Mouse (Mus musculus) spleen, adult 2 months (tissue): ENCODE measurements around the gene Cbx1. TPM values are rescaled to one million over a fixed set of nuclear protein-coding genes. Genes with fewer than 3 reads are reported as not detected.
"Not testable (repeated sequence)": the region's sequence is repeated elsewhere in the genome, so short reads cannot be mapped to it uniquely, and the experiment has no call there.

Source experiments
- DNase-seq, 2 experiments: peaks; one replicate each; pipeline versions ENCODE4 v3.0.0 to v3.0.0-alpha.2; 2012 to 2021; ENCODE audit warnings: low spot score in 2 of 2, low read depth in 1 of 2
- H3K27ac ChIP-seq: fragments of 200-500 bp; 2 replicates; pipeline ENCODE4 v1.5.1; 2012; ENCODE audit warnings: low read length, inconsistent platforms; ENCODE audit not compliant: insufficient read depth
- H3K27me3 ChIP-seq: fragments of 200-500 bp; 2 replicates; pipeline ENCODE4 v1.6.1; 2012; ENCODE audit warnings: mild to moderate bottlenecking, moderate library complexity, low read length, inconsistent platforms; ENCODE audit not compliant: control insufficient read depth, insufficient read depth
- H3K36me3 ChIP-seq: fragments of 200-500 bp; 2 replicates; pipeline ENCODE4 v1.6.1; 2012; ENCODE audit warnings: mild to moderate bottlenecking, low read length, inconsistent platforms; ENCODE audit not compliant: control insufficient read depth, insufficient read depth
- H3K4me1 ChIP-seq: fragments of 200-500 bp; 2 replicates; pipeline ENCODE4 v1.6.1; 2011; ENCODE audit warnings: inconsistent platforms; ENCODE audit not compliant: control insufficient read depth, insufficient read depth, insufficient read length
- H3K4me3 ChIP-seq: fragments of 200-500 bp; 2 replicates; pipeline ENCODE4 v1.5.1; 2011; ENCODE audit warnings: mild to moderate bottlenecking, inconsistent platforms; ENCODE audit not compliant: insufficient read depth, insufficient read length; ENCODE audit errors: extremely low read depth
- CTCF ChIP-seq: fragments of 200-500 bp; IDR thresholded peaks from 2 replicates; pipeline ENCODE4 v1.5.1; 2011; ENCODE audit warnings: mild to moderate bottlenecking, inconsistent platforms; ENCODE audit not compliant: insufficient read depth, insufficient read length, insufficient replicate concordance; ENCODE audit errors: extremely low read depth
- POLR2A ChIP-seq: fragments of 200-500 bp; IDR thresholded peaks from 2 replicates; pipeline ENCODE4 v1.6.1; 2011; ENCODE audit warnings: low read depth, low read length, inconsistent platforms
- WGBS: fragments of 180-500 bp; shearing (Covaris S2); methylation state at CpG from one replicate; pipeline ENCODE4 v1.1.7; 2018; 5-methylcytosine and 5-hydroxymethylcytosine counted together
- polyA plus RNA-seq: library from polyadenylated mRNA; depleted of rRNA; stranded (reverse); fragments of >200 nt; gene quantifications from 2 replicates; pipeline ENCODE4 v1.2.3, GENCODE M21; 2012

The Cbx1 gene
- polyA plus RNA-seq, 1 experiment = 13.9 TPM

DNA sequence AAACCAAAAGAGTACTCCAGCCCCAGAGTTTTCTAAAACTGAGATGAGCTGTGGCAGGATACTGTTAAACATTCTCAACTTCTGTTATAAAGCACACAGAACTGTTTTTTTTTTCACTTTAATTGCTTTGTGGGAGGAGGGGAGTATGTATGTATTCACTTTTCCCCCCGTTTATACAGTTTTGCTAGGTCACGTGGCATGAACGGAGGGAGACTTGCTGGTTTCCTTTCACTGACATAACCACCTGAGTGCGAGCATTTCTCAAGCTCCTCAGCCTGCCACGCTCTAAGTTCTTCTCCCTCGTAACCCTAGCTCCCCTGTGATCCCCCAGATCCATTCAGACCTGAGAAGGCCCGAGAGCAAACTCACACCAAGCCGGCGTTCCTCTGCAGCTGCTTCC lies 16.5 kb upstream of the Cbx1 start:
- Histone ChIP-seq H3K4me1 (peaks cover 16% of the 10 kb centered on the region; the same call in 1 of the 2 replicates), H3K4me3 (no peak overlapping the region), H3K27ac (no peak overlapping the region), H3K36me3 (peaks cover 39% of the 10 kb centered on the region), H3K27me3 (no peaks in the 10 kb centered on the region)
- WGBS = 93% methylated on average over 9 of the region's 9 CpGs
- no peak for TF ChIP-seq POLR2A
- TF ChIP-seq CTCF = no peak
- no peak for DNase-seq

DNA sequence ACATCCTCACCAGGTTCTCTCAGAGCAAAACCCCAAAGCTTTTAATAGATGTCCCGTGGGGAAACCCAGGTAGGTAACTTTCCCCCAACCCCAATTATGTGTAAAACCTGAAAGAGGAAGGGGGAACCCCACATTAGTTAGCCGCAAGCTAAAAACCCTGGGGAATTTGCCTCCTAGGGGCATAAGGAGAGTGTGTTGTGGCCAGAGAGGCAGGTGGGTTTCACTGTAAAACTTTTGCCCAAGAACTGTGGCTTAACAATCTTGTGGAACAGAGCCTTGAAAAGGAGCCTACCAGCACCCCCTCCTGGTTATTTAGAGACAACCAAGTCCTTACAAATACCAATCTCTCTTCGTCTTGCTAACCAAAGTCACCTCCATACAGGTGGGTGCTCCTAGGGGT lies 14.4 kb upstream of the Cbx1 start:
- Histone ChIP-seq H3K27me3 (no peaks in the 10 kb centered on the region), H3K4me3 (no peak overlapping the region), H3K27ac (peak overlapping the region; percentile 30; the same call in 1 of the 2 replicates), H3K4me1 (peaks cover 16% of the 10 kb centered on the region; the same call in 1 of the 2 replicates), H3K36me3 (peaks cover 26% of the 10 kb centered on the region)
- 40% methylated on average over 3 of the region's 3 CpGs for WGBS
- TF ChIP-seq POLR2A = no peak
- TF ChIP-seq CTCF = no peak
- DNase-seq = peak; percentile 30 to 42

DNA sequence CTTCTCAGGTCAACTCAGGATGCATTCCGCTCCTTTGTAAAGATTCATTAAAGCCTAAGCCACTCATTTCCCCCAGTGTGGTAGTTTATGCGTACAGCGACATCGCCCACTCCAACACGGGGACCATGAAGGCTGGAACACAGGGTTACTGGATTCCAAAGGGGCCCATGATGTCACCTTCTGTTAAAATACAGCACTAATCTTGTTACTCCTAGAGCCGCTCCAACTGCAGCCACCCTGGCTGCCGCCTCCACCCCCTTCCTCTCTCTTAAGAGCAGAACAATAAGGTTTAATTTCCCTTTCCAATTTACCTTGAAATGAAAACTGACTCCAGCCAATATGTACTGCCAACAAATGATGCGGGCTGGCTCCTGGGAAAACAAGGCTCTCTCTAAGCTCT lies 13.9 kb upstream of the Cbx1 start:
- Histone ChIP-seq H3K4me3 (no peak overlapping the region), H3K36me3 (peaks cover 25% of the 10 kb centered on the region), H3K27ac (peak overlapping the region; percentile 30; the same call in 1 of the 2 replicates), H3K4me1 (peaks cover 16% of the 10 kb centered on the region; the same call in 1 of the 2 replicates), H3K27me3 (no peaks in the 10 kb centered on the region)
- no peak for DNase-seq
- no peak for TF ChIP-seq CTCF
- 84% methylated on average over 8 of the region's 8 CpGs for WGBS

DNA sequence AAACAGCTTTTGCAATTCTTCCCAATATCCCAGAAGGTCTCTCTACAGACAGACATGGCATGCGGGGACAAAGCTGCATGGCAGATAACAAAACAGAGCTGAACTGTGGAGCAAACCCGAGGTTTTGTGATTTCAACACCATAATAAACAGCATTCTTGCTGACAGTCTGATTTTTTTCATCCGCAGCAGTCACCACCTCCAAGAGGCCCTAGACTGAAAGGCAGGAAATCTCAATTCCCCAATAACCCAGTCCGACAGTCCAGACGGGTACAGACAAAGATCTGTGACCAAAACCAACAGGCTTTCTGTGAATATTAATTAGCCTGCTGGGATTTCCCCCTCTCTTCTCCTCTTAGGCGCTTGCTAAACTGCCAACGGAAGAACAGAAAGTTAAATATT lies 13.3 kb upstream of the Cbx1 start:
- H3K4me3 ChIP-seq = no peak overlapping the region
- H3K27me3 ChIP-seq = no peaks in the 10 kb centered on the region
- WGBS = 46% methylated on average over 7 of the region's 7 CpGs
- peaks cover 19% of the 10 kb centered on the region for H3K36me3 ChIP-seq
- no peak for TF ChIP-seq POLR2A
- TF ChIP-seq CTCF = no peak
- DNase-seq = no peak
- H3K4me1 ChIP-seq = peaks cover 16% of the 10 kb centered on the region; the same call in 1 of the 2 replicates
- H3K27ac ChIP-seq = 0 out of 2 replicates have a peak overlapping the region, but pooled peaks have one; percentile 12

DNA sequence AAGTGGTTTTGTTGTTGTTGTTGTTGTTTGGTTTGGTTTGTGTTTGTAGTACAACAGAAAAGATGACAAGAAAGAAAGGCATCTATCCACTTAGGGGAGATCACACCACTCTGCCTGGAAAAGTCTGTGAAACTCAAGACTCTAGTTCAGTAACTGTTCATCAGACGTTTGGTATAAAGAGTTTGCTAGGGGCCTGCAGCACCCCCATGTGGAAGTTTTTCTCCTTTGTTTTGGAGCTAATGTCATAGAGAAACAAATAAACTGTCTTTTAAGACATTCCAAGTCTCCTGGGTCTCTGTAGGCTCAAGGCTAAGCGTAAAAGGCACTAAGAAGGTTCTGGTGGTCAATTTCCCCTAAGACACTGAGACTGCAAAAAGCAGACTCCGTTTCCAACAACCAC lies 12.9 kb upstream of the Cbx1 start:
- TF ChIP-seq CTCF (no peak), POLR2A (no peak)
- H3K27me3 ChIP-seq = no peaks in the 10 kb centered on the region
- no peak overlapping the region for H3K27ac ChIP-seq
- H3K36me3 ChIP-seq = peaks cover 16% of the 10 kb centered on the region
- peaks cover 16% of the 10 kb centered on the region; the same call in 1 of the 2 replicates for H3K4me1 ChIP-seq
- no peak for DNase-seq
- WGBS = 56% methylated on average over 3 of the region's 3 CpGs
- no peak overlapping the region for H3K4me3 ChIP-seq

DNA sequence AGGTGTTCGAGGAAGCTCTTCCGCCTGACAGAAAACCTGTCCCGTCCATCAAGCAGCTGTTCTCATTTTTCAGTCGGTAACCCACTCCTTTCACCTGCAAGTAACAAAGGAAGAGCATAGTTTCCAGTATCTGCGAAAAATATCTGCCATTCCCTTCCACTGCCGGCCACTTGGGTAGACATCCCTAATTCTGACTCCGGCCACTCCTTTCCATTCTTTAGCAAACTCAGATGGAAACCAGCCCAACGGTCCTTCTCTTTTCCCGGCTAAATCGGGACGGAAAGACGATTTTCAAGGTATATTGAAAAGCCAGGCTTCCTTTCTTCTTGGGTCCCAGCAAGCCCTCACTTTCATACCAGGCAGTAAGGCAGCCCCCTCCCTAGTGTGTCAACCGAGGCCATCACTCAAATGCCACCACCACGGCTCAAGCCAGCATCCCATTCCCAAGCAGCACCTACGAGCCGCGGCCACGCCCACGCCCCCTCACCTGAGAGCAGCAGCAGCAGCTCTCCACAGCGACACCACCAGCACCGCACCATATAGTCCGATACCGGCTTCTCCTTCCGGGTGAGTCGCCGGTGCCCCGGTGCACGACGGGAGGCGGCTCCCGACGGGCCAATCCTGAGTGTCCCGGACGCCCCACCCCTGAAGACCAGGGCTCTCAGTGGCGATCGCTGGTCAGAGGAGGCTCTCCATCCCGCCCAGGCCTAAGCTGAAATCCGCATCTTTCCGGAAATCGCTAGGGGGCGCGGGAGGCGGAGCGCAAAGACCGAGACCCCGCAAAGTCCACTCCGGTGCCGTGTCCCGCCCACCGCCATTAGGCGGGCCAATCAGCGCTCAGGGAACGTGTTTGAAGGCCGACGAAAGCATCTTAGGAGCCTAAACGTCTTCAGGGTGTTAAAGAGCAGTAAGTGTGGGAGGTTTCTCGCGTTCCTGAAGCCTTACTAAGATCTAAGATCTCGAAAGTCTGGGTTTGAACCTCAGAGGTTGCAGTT lies 11.7 kb upstream of the Cbx1 start, which contains the start of gene Snx11:
Snx11 (minus strand) TSS at position 592 of the 995 bp plus-strand sequence.
- Histone ChIP-seq H3K4me3 (peak within 1 kb of the TSS; percentile 86), H3K27ac (peak within 1 kb of the TSS; percentile 79), H3K27me3 (no peaks in the 10 kb centered on the region), H3K4me1 (peaks cover 16% of the 10 kb centered on the region; the same call in 1 of the 2 replicates), H3K36me3 (peaks cover 7% of the 10 kb centered on the region)
- TF ChIP-seq CTCF (peak; percentile 71), POLR2A (peak; percentile 87)
- peak; percentile 97 to 100 for DNase-seq
- WGBS = 2% methylated on average over 59 of the region's 59 CpGs

DNA sequence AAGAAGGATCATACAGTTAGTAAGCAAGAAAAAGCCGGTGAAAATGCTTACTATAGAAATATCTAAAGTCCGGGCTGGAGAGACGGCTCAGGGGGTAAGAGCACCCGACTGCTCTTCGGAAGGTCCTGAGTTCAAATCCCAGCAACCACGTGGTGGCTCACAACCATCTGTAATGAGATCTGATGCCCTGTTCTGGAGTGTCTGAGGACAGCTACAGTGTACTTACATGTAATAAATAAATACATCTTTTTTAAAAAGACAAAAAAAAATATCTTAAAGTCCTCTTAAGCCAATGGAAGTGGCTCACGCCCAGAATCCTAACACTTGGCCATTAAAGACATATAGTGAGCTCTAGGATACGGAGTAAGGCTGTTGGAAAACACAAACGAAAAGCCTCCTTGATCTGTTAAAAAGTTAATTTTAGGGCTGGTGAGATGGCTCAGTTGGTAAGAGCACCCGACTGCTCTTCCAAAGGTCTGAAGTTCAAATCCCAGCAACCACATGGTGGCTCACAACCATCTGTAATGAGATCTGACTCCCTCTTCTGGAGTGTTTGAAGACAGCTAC lies 10.8 kb upstream of the Cbx1 start:
- H3K27me3 ChIP-seq, H3K36me3 ChIP-seq, DNase-seq: not testable (repeated sequence)
- peak overlapping the region; percentile 86 for H3K4me3 ChIP-seq
- peak overlapping the region; percentile 79 for H3K27ac ChIP-seq
- 60% methylated on average over 10 of the region's 10 CpGs for WGBS
- peaks cover 16% of the 10 kb centered on the region; the same call in 1 of the 2 replicates for H3K4me1 ChIP-seq
